Mouse (Mus musculus): ENCODE data around the gene D17H6S53E.
"Not testable (repeated sequence)": the region's sequence is repeated elsewhere in the genome, so short reads cannot be mapped to it uniquely, and the experiment has no call there.

The D17H6S53E gene

GRCm38 (mm10) chr17:35101161-35101560, 25.0 kb upstream of the D17H6S53E start:
- no peak for DNase-seq (ENCODE audit: low read depth)

GRCm38 (mm10) chr17:35102299-35102698, 23.9 kb upstream of the D17H6S53E start:
- no peak for DNase-seq (ENCODE audit: low read depth)

- peak; percentile 53 for DNase-seq (ENCODE audit: low read depth)
Measured at GRCm38 (mm10) chr17:35103221-35103690, 22.9 kb upstream of the D17H6S53E start.

GRCm38 (mm10) chr17:35104079-35104478, 22.1 kb upstream of the D17H6S53E start:
- DNase-seq (ENCODE audit: low read depth), result no peak

- DNase-seq (ENCODE audit: low read depth), result no peak
Measured at GRCm38 (mm10) chr17:35104754-35105153, 21.4 kb upstream of the D17H6S53E start.

- DNase-seq (ENCODE audit: low read depth), result peak; percentile 64
Measured at GRCm38 (mm10) chr17:35105740-35106389, 20.3 kb upstream of the D17H6S53E start.

GRCm38 (mm10) chr17:35106522-35106921, 19.7 kb upstream of the D17H6S53E start:
- peak; percentile 47 for DNase-seq (ENCODE audit: low read depth)

- DNase-seq (ENCODE audit: low read depth), result no peak
Measured at GRCm38 (mm10) chr17:35108097-35108496, 18.1 kb upstream of the D17H6S53E start, which contains the start of gene Ly6g5c. Gene Ly6g5c, plus strand, starts transcription at chr17:35108279.

GRCm38 (mm10) chr17:35111774-35112173, 14.4 kb upstream of the D17H6S53E start:
- no peak for DNase-seq (ENCODE audit: low read depth)

- peak; percentile 72 for DNase-seq (ENCODE audit: low read depth)
Measured at GRCm38 (mm10) chr17:35115046-35116019, 10.8 kb upstream of the D17H6S53E start, which contains the start of gene Ly6g5b. Gene Ly6g5b, minus strand, starts transcription at chr17:35115428.

GRCm38 (mm10) chr17:35120745-35121142, 5.4 kb upstream of the D17H6S53E start:
- no peak for DNase-seq (ENCODE audit: low read depth)

GRCm38 (mm10) chr17:35121143-35121799, 4.9 kb upstream of the D17H6S53E start, which contains the start of gene Gpank1:
Gene Gpank1, plus strand, starts transcription at chr17:35121455.
- DNase-seq (ENCODE audit: low read depth), result peak; percentile 99

GRCm38 (mm10) chr17:35121871-35122303, 4.3 kb upstream of the D17H6S53E start, which contains the start of gene Csnk2b:
Gene Csnk2b, minus strand, starts transcription at chr17:35122053.
- DNase-seq (ENCODE audit: low read depth), result peak; percentile 82

- not testable (repeated sequence) for DNase-seq (ENCODE audit: low read depth)
Measured at GRCm38 (mm10) chr17:35123287-35123686, 2.9 kb upstream of the D17H6S53E start.

- DNase-seq (ENCODE audit: low read depth), result not testable (repeated sequence)
Measured at GRCm38 (mm10) chr17:35124261-35124896, 1.8 kb upstream of the D17H6S53E start.

- DNase-seq (ENCODE audit: low read depth), result peak; percentile 53
Measured at GRCm38 (mm10) chr17:35125081-35125480, 1.1 kb upstream of the D17H6S53E start.

- DNase-seq (ENCODE audit: low read depth), result no peak
Measured at GRCm38 (mm10) chr17:35125578-35125977, 595 bp upstream of the D17H6S53E start.

- DNase-seq (ENCODE audit: low read depth), result peak; percentile 63
Measured at GRCm38 (mm10) chr17:35127017-35127416, 844 bp downstream of the D17H6S53E start.

- DNase-seq (ENCODE audit: low read depth), result no peak
Measured at GRCm38 (mm10) chr17:35128996-35129395, 2.8 kb downstream of the D17H6S53E start.

- DNase-seq (ENCODE audit: low read depth), result no peak
Measured at GRCm38 (mm10) chr17:35131038-35131437, 4.9 kb downstream of the D17H6S53E start.

- DNase-seq (ENCODE audit: low read depth), result no peak
Measured at GRCm38 (mm10) chr17:35131500-35132173, 5.5 kb downstream of the D17H6S53E start, which contains the start of gene Apom. Gene Apom, minus strand, starts transcription at chr17:35132050.

Data from 416B (cell line).